In the genomic region with DNA sequence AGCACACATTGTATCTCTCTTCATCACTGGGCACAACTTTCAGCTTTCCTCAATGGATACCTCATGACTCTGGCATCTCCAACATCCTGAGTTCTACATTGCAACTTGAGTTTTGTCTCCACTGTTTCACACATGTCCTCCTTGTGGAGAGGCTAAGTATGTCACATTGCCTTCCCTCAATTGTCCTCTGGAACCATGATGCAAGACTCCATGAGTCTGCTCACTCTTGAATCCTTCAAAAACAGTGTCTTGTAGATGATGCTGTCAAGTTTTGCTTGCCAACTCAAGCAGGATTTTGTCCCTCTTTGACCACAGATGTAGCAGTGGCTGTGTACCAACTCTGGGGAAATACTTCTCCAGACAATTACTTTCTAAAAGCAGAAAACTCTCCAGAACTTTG, we compare ENCODE assay signal across 12 mouse cellular contexts.
"Had no signal": no experiment of that assay in that cellular context is flagged by ENCODE, and none has a peak within 500 bp of the region (broad histone marks: within the 10 kb centered on the region; RNA-seq: fewer than 3 reads in every experiment).

No protein-coding gene starts in this region.

- H3K36me3 ChIP-seq: limb, embryonic 15.5 days; liver, embryonic 12.5 days; lung, embryonic 15.5 days; midbrain, embryonic 13.5 days; stomach, embryonic 15.5 days had no signal

- H3K27me3 ChIP-seq: limb, embryonic 15.5 days; liver, embryonic 12.5 days; lung, embryonic 15.5 days; midbrain, embryonic 13.5 days; stomach, embryonic 15.5 days had no signal

- H3K4me3 ChIP-seq: limb, embryonic 15.5 days; liver, embryonic 12.5 days; lung, embryonic 15.5 days; midbrain, embryonic 13.5 days; stomach, embryonic 15.5 days had no signal

- DNase-seq: kidney, adult 8-10 months; kidney, postnatal 36 days; layer of hippocampus, adult 9-11 months; layer of hippocampus, postnatal 36 days; right cerebral cortex, postnatal 14 days; thymus, postnatal 36 days had no signal

- H3K9ac ChIP-seq: limb, embryonic 15.5 days; liver, embryonic 12.5 days; lung, embryonic 15.5 days; midbrain, embryonic 13.5 days; stomach, embryonic 15.5 days had no signal

- H3K4me1 ChIP-seq: limb, embryonic 15.5 days; liver, embryonic 12.5 days; lung, embryonic 15.5 days; midbrain, embryonic 13.5 days; stomach, embryonic 15.5 days had no signal

- H3K27ac ChIP-seq: kidney, postnatal 0 days; liver, embryonic 12.5 days; lung, embryonic 15.5 days; midbrain, embryonic 13.5 days; stomach, embryonic 15.5 days had no signal
